Mouse (Mus musculus) liver, embryonic 13.5 days (tissue): ENCODE results near the gene Asxl2. TPM values are rescaled to one million over a fixed set of nuclear protein-coding genes. Genes with fewer than 3 reads are reported as not detected.

Source experiments
- ATAC-seq: fragments of 200-750 bp; cut with Nextera tagmentation; 2 replicates; pipeline ENCODE4 v1.8.0; 2017; ENCODE audit warnings: low read depth, mild to moderate bottlenecking, moderate number of reproducible peaks, moderate library complexity
- DNase-seq: peaks from one replicate; pipeline ENCODE4 v3.0.0; 2022
- H3K27ac ChIP-seq: fragments of 300-500 bp; sonication (generic); 2 replicates; pipeline ENCODE4 v1.5.1; 2015; ENCODE audit warnings: moderate library complexity, mild to moderate bottlenecking, inconsistent platforms
- H3K27me3 ChIP-seq: fragments of 300-500 bp; sonication (generic); 2 replicates; pipeline ENCODE4 v1.6.1; 2015; ENCODE audit warnings: mild to moderate bottlenecking, inconsistent platforms
- H3K36me3 ChIP-seq: fragments of 300-500 bp; sonication (generic); 2 replicates; pipeline ENCODE4 v1.6.1; 2015; ENCODE audit warnings: mild to moderate bottlenecking, inconsistent platforms
- H3K4me1 ChIP-seq: fragments of 300-500 bp; sonication (generic); replicated peaks from 2 replicates; pipeline ENCODE4 v1.6.1; 2015; ENCODE audit warnings: inconsistent platforms
- H3K4me2 ChIP-seq: fragments of 300-500 bp; sonication (generic); 2 replicates; pipeline ENCODE4 v1.6.1; 2015; ENCODE audit warnings: inconsistent platforms, mild to moderate bottlenecking, moderate library complexity
- H3K4me3 ChIP-seq: fragments of 300-500 bp; sonication (generic); replicated peaks from 2 replicates; pipeline ENCODE4 v1.5.1; 2015; ENCODE audit warnings: mild to moderate bottlenecking, inconsistent platforms
- H3K9ac ChIP-seq: fragments of 300-500 bp; sonication (generic); 2 replicates; pipeline ENCODE4 v1.6.1; 2015; ENCODE audit warnings: mild to moderate bottlenecking, inconsistent platforms
- H3K9me3 ChIP-seq: fragments of 300-500 bp; sonication (generic); replicated peaks from 2 replicates; pipeline ENCODE4 v1.6.1; 2016; ENCODE audit warnings: inconsistent platforms
- WGBS: fragments of 180-500 bp; shearing (Covaris S2); methylation state at CpG from one replicate; pipeline ENCODE4 v1.1.7; 2015; ENCODE audit not compliant: insufficient replicate concordance; 5-methylcytosine and 5-hydroxymethylcytosine counted together
- polyA plus RNA-seq: library from polyadenylated mRNA; unstranded; fragments of >200 nt; fragmentation: Nextera tagmentation; extraction: Ambion mirVana; gene quantifications from 2 replicates; pipeline ENCODE4 v1.2.1, GENCODE M21; 2015

Gene Asxl2
- polyA plus RNA-seq, 1 experiment from 2014 or later: 9.6 TPM

GRCm38 (mm10) chr12:3546781-3547180, 120.1 kb downstream of the Asxl2 start:
- no peak for DNase-seq
- no peak overlapping the region for H3K4me2 ChIP-seq

GRCm38 (mm10) chr12:3547506-3547905, 120.8 kb downstream of the Asxl2 start:
- Histone ChIP-seq H3K4me2 (no peak overlapping the region), H3K4me1 (peaks cover 2% of the 10 kb centered on the region; the same call in 1 of the 2 replicates), H3K9ac (no peak overlapping the region), H3K27ac (no peak overlapping the region), H3K4me3 (no peak overlapping the region), H3K27me3 (no peaks in the 10 kb centered on the region), H3K36me3 (no peaks in the 10 kb centered on the region), H3K9me3 (no peaks in the 10 kb centered on the region)
- no peak for ATAC-seq
- DNase-seq: no peak
- WGBS: 37% methylated on average over 4 of the region's 4 CpGs

More at GRCm38 (mm10) chr12:3546781-3547180, 120.1 kb downstream of the Asxl2 start:
- H3K9ac ChIP-seq: no peak overlapping the region
- no peak for ATAC-seq
- no peaks in the 10 kb centered on the region for H3K9me3 ChIP-seq
- H3K27ac ChIP-seq: no peak overlapping the region
- H3K4me1 ChIP-seq: peaks cover 2% of the 10 kb centered on the region; the same call in 1 of the 2 replicates
- H3K4me3 ChIP-seq: no peak overlapping the region
- no peaks in the 10 kb centered on the region for H3K36me3 ChIP-seq
- 46% methylated on average over 6 of the region's 6 CpGs for WGBS
- no peaks in the 10 kb centered on the region for H3K27me3 ChIP-seq

GRCm38 (mm10) chr12:3547911-3548310, 121.3 kb downstream of the Asxl2 start:
- H3K27me3 ChIP-seq: no peaks in the 10 kb centered on the region
- no peaks in the 10 kb centered on the region for H3K36me3 ChIP-seq
- H3K4me2 ChIP-seq: no peak overlapping the region
- DNase-seq: no peak
- no peak for ATAC-seq
- no peaks in the 10 kb centered on the region for H3K9me3 ChIP-seq
- H3K27ac ChIP-seq: no peak overlapping the region
- H3K9ac ChIP-seq: no peak overlapping the region
- H3K4me3 ChIP-seq: no peak overlapping the region
- H3K4me1 ChIP-seq: peaks cover 2% of the 10 kb centered on the region; the same call in 1 of the 2 replicates
- 52% methylated on average over 3 of the region's 3 CpGs for WGBS

- H3K9me3 ChIP-seq: no peaks in the 10 kb centered on the region
- H3K27ac ChIP-seq: no peak overlapping the region
- no peak for ATAC-seq
- no peak overlapping the region for H3K4me2 ChIP-seq
- no peaks in the 10 kb centered on the region for H3K27me3 ChIP-seq
- 29% methylated on average over 5 of the region's 5 CpGs for whole genome bisulfite sequencing
- peaks cover 2% of the 10 kb centered on the region; the same call in 1 of the 2 replicates for H3K4me1 ChIP-seq
- no peaks in the 10 kb centered on the region for H3K36me3 ChIP-seq
- no peak for DNase-seq
- H3K4me3 ChIP-seq: no peak overlapping the region
- H3K9ac ChIP-seq: no peak overlapping the region
These were observed 122.0 kb downstream of the Asxl2 start for GRCm38 (mm10) chr12:3548582-3549211.

- Histone ChIP-seq H3K4me1 (peaks cover 2% of the 10 kb centered on the region; the same call in 1 of the 2 replicates), H3K4me3 (0 out of 2 replicates have a peak overlapping the region, but pooled peaks have one; percentile 15), H3K27me3 (no peaks in the 10 kb centered on the region), H3K9ac (no peak overlapping the region), H3K4me2 (peak overlapping the region; percentile 43; the same call in 1 of the 2 replicates), H3K36me3 (no peaks in the 10 kb centered on the region), H3K9me3 (no peaks in the 10 kb centered on the region), H3K27ac (no peak overlapping the region)
- 8% methylated on average over 13 of the region's 13 CpGs for WGBS
- ATAC-seq: peak; percentile 53; the same call in 1 of the 2 replicates
- no peak for DNase-seq
These were observed 123.6 kb downstream of the Asxl2 start for GRCm38 (mm10) chr12:3550280-3550679.

Other genes with a start within 250 kb of the Asxl2 start
- gene Rab10, start 116.9 kb upstream of the Asxl2 start, polyA plus RNA-seq: 47.9 and 57.3 TPM in 2 replicates
- gene Kif3c, start 61.7 kb upstream of the Asxl2 start, polyA plus RNA-seq: 1.0 and 1.2 TPM in 2 replicates
- 16.3 and 17.4 TPM in 2 replicates for gene Dtnb, start 145.5 kb downstream of the Asxl2 start, polyA plus RNA-seq